Mouse (Mus musculus) midbrain, embryonic 15.5 days (tissue): Measurements from ENCODE around the gene Gsdme. TPM values are rescaled to one million over a fixed set of nuclear protein-coding genes. Genes with fewer than 3 reads are reported as not detected.
A peak's percentile ranks its signal among the peaks of the same experiment; 100 is the strongest.

Source experiments
- ATAC-seq: fragments of 200-750 bp; cut with Nextera tagmentation; replicated peaks from 2 replicates; pipeline ENCODE4 v1.8.0; 2017; ENCODE audit warnings: moderate TSS enrichment
- H3K27ac ChIP-seq: fragments of 300-500 bp; sonication (generic); 2 replicates; pipeline ENCODE4 v1.5.1; 2015; ENCODE audit warnings: mild to moderate bottlenecking, inconsistent platforms
- H3K27me3 ChIP-seq: fragments of 300-500 bp; sonication (generic); replicated peaks from 2 replicates; pipeline ENCODE4 v1.6.1; 2015; ENCODE audit warnings: inconsistent platforms
- H3K36me3 ChIP-seq: fragments of 300-500 bp; sonication (generic); replicated peaks from 2 replicates; pipeline ENCODE4 v1.6.1; 2015; ENCODE audit warnings: inconsistent platforms
- H3K4me1 ChIP-seq: fragments of 300-500 bp; sonication (generic); 2 replicates; pipeline ENCODE4 v1.6.1; 2015; ENCODE audit warnings: inconsistent platforms
- H3K4me2 ChIP-seq: fragments of 300-500 bp; sonication (generic); 2 replicates; pipeline ENCODE4 v1.6.1; 2015; ENCODE audit warnings: inconsistent platforms, mild to moderate bottlenecking, moderate library complexity
- H3K4me3 ChIP-seq: fragments of 300-500 bp; sonication (generic); 2 replicates; pipeline ENCODE4 v1.5.1; 2015; ENCODE audit warnings: mild to moderate bottlenecking, inconsistent platforms
- H3K9ac ChIP-seq: fragments of 300-500 bp; sonication (generic); 2 replicates; pipeline ENCODE4 v1.6.1; 2015; ENCODE audit warnings: mild to moderate bottlenecking, inconsistent platforms
- H3K9me3 ChIP-seq: fragments of 300-500 bp; sonication (generic); 2 replicates; pipeline ENCODE4 v1.6.1; 2016; ENCODE audit warnings: inconsistent platforms
- WGBS: fragments of 180-500 bp; shearing (Covaris S2); methylation state at CpG from one replicate; pipeline ENCODE4 v1.1.7; 2015; ENCODE audit warnings: mixed read lengths; 5-methylcytosine and 5-hydroxymethylcytosine counted together
- polyA plus RNA-seq: library from polyadenylated mRNA; unstranded; fragments of >200 nt; fragmentation: Nextera tagmentation; extraction: Ambion mirVana; gene quantifications from 2 replicates; pipeline ENCODE4 v1.2.1, GENCODE M21; 2015

Gene Gsdme
- polyA plus RNA-seq, 1 experiment from 2014 or later: 85.3 TPM

DNA sequence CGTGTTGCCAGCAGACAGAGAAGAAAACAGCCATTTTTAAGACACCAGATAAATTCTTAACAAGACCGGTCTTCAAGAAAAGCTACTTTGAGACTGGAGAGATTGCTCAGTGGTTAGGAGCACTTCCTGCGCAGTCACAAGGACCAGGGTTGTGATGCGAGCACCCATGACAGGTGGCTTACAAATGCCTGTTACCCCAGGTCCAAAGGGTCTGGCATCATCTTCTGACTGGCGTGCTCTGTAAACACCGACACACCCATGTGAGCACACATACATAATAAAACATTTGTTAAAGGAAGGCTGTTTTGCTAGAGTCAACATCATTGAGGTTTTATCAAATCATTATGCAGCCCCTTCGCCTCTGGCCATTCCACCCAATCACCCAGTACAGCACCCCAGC is 16.0 kb upstream of the Gsdme start:
- no peak overlapping the region for H3K4me3 ChIP-seq
- no peak for ATAC-seq
- WGBS: 89% methylated on average over 7 of the region's 7 CpGs
- no peaks in the 10 kb centered on the region for H3K9me3 ChIP-seq
- no peaks in the 10 kb centered on the region for H3K27me3 ChIP-seq
- H3K27ac ChIP-seq: no peak overlapping the region
- H3K4me1 ChIP-seq: no peaks in the 10 kb centered on the region
- no peak overlapping the region for H3K9ac ChIP-seq
- no peak overlapping the region for H3K4me2 ChIP-seq
- no peaks in the 10 kb centered on the region for H3K36me3 ChIP-seq

DNA sequence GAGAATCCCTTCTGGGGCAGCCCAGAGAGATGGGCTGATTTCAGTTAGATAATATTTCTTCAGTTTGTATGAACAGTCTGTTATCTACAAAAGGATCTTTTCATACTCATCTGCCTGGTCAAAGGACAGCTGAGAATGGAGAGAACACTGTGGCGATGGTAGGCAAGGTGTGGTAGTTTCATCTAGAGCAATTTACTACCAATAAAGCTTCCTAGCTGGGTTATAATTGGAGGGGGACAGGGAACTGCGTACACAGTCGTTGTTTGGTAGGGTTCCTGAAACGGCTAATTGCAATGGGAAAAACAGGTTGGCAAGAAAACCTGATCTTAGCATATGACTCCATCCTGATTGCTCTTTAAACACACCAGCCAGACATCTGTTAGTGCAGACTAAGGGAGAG is 10.3 kb upstream of the Gsdme start:
- 89% methylated on average over 4 of the region's 4 CpGs for WGBS
- Histone ChIP-seq H3K9me3 (no peaks in the 10 kb centered on the region), H3K36me3 (no peaks in the 10 kb centered on the region), H3K4me3 (no peak overlapping the region), H3K4me1 (no peaks in the 10 kb centered on the region), H3K4me2 (no peak overlapping the region), H3K27me3 (no peaks in the 10 kb centered on the region), H3K9ac (no peak overlapping the region), H3K27ac (no peak overlapping the region)
- no peak for ATAC-seq

DNA sequence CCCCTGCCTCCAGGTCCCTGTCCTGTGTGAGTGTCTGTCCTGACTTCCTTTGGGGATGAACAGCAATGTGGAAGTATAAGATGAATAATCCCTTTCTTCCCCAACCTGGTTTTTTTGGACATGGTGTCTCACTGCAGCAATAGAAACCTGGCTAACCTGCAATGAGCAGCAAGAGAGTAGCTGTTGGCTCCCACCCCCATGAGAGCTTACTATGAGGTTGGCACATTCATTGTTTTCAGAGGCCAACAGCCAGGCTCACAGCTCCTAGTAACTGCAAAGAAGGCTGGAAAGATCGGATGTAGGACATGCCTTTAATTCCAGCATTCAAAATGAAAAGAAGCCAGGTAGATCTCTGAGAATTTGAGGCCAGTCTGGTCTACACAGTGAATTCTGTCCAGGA is 9.8 kb upstream of the Gsdme start:
- ATAC-seq: no peak
- WGBS: 76% methylated on average over 1 of the region's 1 CpGs
- Histone ChIP-seq H3K4me1 (no peaks in the 10 kb centered on the region), H3K9ac (no peak overlapping the region), H3K36me3 (no peaks in the 10 kb centered on the region), H3K27ac (no peak overlapping the region), H3K4me3 (no peak overlapping the region), H3K27me3 (no peaks in the 10 kb centered on the region), H3K4me2 (no peak overlapping the region), H3K9me3 (no peaks in the 10 kb centered on the region)

DNA sequence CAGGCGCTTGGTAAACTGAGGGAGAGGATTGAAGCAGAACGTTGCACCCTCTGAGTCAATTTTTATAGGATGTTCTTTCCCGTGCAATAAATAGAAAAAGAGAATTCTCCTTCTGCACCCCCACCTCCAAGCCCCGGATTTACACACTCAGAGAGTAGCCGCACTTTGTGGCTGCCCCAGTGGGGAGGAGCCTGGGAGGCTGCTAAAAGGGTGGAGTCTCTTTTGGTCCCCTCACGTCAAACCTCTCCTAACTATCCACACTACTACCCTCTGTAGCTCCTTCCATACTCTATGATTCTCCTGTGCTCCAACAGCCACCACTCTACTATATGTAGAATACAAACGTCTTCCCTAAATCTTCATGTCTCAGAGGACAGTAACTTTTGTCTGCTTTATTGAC is 1.4 kb downstream of the Gsdme start:
- Histone ChIP-seq H3K9me3 (no peaks in the 10 kb centered on the region), H3K9ac (peak overlapping the region; percentile 62; the same call in 1 of the 2 replicates), H3K4me2 (peak overlapping the region; percentile 67), H3K36me3 (no peaks in the 10 kb centered on the region), H3K4me1 (peaks cover 25% of the 10 kb centered on the region), H3K27me3 (no peaks in the 10 kb centered on the region), H3K4me3 (peak overlapping the region; percentile 53), H3K27ac (peak overlapping the region; percentile 83; the same call in 1 of the 2 replicates)
- 26% methylated on average over 7 of the region's 7 CpGs for WGBS
- no peak for ATAC-seq

DNA sequence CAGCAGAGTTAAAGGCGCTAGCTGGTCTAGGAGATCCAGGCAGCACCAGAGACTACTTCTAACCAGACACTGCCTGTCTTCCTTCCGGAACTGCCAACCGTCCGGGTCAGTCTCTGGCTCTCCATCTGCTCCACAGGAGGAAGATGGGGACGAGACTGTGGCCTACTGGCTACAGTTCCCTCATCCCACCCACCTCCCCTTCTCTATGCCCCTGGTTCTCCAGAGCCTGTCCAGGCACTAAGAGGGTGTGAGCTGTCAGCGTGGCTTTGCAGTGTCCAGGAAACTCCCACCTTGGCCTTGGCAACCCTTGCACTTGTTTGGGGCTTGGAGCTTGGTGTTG is 1.8 kb downstream of the Gsdme start:
- peak overlapping the region; percentile 83 for H3K27ac ChIP-seq
- no peak for ATAC-seq
- peaks cover 25% of the 10 kb centered on the region for H3K4me1 ChIP-seq
- WGBS: under 1% methylated on average over 6 of the region's 6 CpGs
- H3K27me3 ChIP-seq: no peaks in the 10 kb centered on the region
- peak overlapping the region; percentile 53 for H3K4me3 ChIP-seq
- peak overlapping the region; percentile 62 for H3K9ac ChIP-seq
- H3K36me3 ChIP-seq: no peaks in the 10 kb centered on the region
- H3K4me2 ChIP-seq: peak overlapping the region; percentile 67
- H3K9me3 ChIP-seq: no peaks in the 10 kb centered on the region

DNA sequence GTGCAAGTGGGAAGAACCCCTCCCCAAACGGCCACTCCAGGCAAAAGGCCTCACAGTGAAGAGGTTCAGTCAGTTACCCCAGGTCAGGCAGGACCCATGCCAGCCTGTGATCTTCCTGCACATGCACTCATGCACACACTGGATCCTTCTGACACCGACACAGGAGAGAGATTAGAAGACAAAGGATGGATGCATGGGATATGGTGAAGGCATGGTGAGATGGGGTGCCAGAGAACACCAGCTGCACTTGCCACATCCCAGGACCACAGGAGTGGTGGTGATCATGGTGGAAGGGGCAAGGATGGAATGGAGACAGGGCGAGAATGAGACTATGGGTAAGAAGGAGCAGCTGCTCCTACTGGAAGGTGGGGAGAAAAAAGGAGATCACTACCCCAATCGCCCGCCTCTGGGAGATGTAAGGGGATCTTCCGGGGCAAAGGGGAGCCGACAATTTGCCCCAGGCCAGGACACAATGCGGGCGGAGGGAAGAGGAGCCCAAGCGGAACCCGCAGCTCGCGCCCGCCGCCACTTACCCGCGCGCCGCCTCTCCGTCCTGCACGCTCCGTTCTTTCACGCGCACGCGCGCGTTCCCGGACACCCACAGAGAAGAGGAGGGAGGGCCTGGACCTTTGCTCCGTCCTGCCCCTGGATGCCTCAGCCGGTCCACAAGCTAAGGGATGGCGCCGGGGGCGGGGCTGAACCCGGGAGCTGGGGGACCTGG is 2.3 kb downstream of the Gsdme start:
- peaks cover 25% of the 10 kb centered on the region for H3K4me1 ChIP-seq
- peak overlapping the region; percentile 62 for H3K9ac ChIP-seq
- 1% methylated on average over 35 of the region's 35 CpGs for WGBS
- H3K9me3 ChIP-seq: no peaks in the 10 kb centered on the region
- peak overlapping the region; percentile 83 for H3K27ac ChIP-seq
- no peaks in the 10 kb centered on the region for H3K27me3 ChIP-seq
- H3K36me3 ChIP-seq: no peaks in the 10 kb centered on the region
- peak; percentile 95 for ATAC-seq
- H3K4me3 ChIP-seq: peak overlapping the region; percentile 53
- H3K4me2 ChIP-seq: peak overlapping the region; percentile 67

DNA sequence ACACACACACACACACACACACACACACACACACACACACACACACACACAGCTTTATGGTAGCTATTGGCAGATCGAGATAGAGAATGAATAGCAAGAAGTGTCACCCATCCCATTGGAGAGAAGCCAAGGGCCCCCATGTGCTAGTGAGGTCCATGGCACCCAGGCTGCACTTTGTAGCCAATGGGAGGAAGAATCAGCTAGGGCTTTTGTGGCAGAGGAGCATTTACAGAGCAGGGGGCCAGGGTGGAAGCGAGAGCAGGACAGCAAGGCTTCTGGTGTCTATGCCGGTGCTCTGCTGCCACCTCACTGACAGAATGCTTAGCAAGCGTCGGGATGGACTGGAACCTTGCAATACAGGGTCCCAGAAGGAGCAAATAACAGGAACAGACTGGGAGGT is 8.3 kb downstream of the Gsdme start:
- Histone ChIP-seq H3K27ac (no peak overlapping the region), H3K36me3 (no peaks in the 10 kb centered on the region), H3K9me3 (no peaks in the 10 kb centered on the region), H3K4me3 (no peak overlapping the region), H3K27me3 (no peaks in the 10 kb centered on the region), H3K4me1 (peaks cover 10% of the 10 kb centered on the region), H3K4me2 (no peak overlapping the region), H3K9ac (no peak overlapping the region)
- ATAC-seq: no peak
- 78% methylated on average over 5 of the region's 5 CpGs for WGBS

DNA sequence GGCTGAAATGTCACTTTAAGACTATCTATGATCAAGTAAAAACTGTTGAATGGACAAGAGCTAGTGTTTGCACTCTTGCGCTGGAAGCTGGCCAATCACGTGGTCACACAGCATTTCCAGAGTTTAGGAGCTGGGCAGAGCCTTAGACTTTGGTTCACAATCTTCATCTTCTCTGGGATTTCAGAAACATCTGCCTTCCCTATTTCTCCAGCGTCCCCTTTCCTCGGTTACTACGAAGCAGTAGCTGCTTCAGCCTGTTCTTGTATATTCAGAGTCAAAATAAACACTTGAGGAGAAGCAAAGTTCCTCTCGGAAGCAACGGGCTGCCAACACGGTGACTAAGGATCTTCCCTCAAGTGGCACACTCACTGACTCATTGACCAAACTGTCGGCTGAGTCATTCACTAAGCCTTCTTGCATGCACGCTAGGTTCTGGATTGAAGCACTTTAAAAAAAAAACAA is 8.9 kb downstream of the Gsdme start:
- 74% methylated on average over 10 of the region's 10 CpGs for WGBS
- Histone ChIP-seq H3K4me2 (no peak overlapping the region), H3K27me3 (no peaks in the 10 kb centered on the region), H3K36me3 (no peaks in the 10 kb centered on the region), H3K4me1 (peaks cover 4% of the 10 kb centered on the region), H3K9ac (no peak overlapping the region), H3K4me3 (no peak overlapping the region), H3K27ac (no peak overlapping the region), H3K9me3 (no peaks in the 10 kb centered on the region)
- no peak for ATAC-seq

DNA sequence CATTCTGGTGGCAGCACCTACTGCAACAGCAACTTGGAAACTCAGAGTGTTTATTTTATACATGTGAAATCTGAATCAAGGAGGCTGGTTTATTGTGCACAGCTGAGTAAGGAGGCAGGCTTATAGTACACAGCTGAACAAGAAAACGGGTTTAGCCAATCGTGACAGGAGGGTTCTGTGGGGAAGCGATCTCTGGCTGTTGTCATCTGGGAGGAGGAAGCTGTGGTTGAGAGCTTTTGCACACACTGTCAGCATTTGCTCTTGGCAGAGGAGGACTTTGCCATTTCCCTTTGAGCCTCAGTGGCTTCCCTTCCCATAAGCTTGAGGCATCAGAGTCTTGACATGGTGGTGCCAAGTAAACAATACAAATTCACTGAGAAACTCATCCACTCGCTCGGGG is 11.0 kb downstream of the Gsdme start:
- Histone ChIP-seq H3K9me3 (no peaks in the 10 kb centered on the region), H3K4me3 (no peak overlapping the region), H3K9ac (no peak overlapping the region), H3K27ac (no peak overlapping the region), H3K4me2 (no peak overlapping the region), H3K27me3 (no peaks in the 10 kb centered on the region), H3K36me3 (no peaks in the 10 kb centered on the region), H3K4me1 (no peaks in the 10 kb centered on the region)
- WGBS: 77% methylated on average over 5 of the region's 5 CpGs
- ATAC-seq: no peak

DNA sequence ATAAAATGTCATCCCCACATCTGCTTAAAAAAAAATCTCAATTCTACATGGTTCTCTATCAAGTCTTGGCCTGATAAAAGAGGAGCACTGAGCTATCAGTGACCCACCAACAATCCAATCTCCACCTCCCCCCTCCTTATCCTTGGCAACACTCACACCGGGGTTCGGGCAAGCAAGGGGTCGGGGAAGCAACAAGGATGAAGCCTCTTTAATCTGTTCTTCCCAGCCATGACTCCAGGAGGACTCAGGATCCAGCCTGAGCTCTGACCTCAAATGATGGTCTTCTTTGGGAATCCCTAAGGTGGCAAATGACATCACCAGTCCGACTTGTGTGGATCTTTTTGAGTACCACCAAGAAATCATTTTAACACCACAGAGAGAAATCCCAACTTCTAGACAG is 15.9 kb downstream of the Gsdme start:
- Histone ChIP-seq H3K4me1 (no peaks in the 10 kb centered on the region), H3K27ac (no peak overlapping the region), H3K36me3 (no peaks in the 10 kb centered on the region), H3K4me2 (no peak overlapping the region), H3K9me3 (no peaks in the 10 kb centered on the region), H3K4me3 (no peak overlapping the region), H3K27me3 (no peaks in the 10 kb centered on the region), H3K9ac (no peak overlapping the region)
- no peak for ATAC-seq
- 89% methylated on average over 4 of the region's 4 CpGs for WGBS

DNA sequence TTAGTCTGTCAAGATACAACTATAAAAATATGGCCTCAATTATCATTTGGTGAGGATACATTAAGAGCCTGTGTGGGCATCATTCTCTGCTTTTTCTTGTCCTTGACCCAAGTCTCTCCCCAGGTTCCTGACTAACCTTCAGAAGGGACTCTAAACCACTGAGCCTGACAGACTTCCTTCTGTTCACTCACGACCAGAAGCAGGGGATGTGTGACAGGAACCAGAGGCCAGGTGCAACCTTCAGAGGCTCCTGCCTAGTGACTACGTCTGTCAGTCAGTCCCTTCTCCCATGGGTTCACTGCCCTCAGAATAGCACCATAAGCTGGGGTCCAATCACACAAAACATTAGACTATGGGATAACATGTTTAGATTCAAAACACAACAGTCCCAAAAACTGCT is 16.3 kb downstream of the Gsdme start:
- 74% methylated on average over 2 of the region's 2 CpGs for WGBS
- Histone ChIP-seq H3K36me3 (no peaks in the 10 kb centered on the region), H3K4me3 (no peak overlapping the region), H3K9ac (no peak overlapping the region), H3K4me2 (no peak overlapping the region), H3K27ac (no peak overlapping the region), H3K27me3 (no peaks in the 10 kb centered on the region), H3K9me3 (no peaks in the 10 kb centered on the region), H3K4me1 (no peaks in the 10 kb centered on the region)
- ATAC-seq: no peak

DNA sequence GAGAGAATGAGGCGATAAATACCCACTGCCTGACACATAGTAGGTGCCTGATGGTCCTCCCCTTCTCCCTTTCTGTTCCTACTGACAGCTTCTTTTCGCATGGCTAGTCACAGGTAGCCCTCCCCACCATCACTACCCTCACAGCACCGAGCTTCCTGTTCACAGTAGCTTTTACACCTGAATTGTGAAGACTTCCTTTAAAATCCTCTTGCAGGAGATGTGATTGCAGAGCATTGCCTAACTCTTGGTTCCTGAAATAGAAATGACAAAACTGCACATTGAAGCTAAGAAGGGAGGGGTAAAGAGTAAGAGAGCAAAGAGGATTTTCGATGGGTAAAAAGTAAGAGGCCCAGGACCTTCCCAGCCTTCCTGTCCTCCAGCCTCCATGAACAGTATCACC is 18.7 kb downstream of the Gsdme start:
- Histone ChIP-seq H3K4me1 (no peaks in the 10 kb centered on the region), H3K27me3 (no peaks in the 10 kb centered on the region), H3K4me3 (no peak overlapping the region), H3K9ac (no peak overlapping the region), H3K4me2 (no peak overlapping the region), H3K9me3 (no peaks in the 10 kb centered on the region), H3K27ac (no peak overlapping the region), H3K36me3 (no peaks in the 10 kb centered on the region)
- ATAC-seq: no peak
- WGBS: 89% methylated on average over 4 of the region's 4 CpGs

DNA sequence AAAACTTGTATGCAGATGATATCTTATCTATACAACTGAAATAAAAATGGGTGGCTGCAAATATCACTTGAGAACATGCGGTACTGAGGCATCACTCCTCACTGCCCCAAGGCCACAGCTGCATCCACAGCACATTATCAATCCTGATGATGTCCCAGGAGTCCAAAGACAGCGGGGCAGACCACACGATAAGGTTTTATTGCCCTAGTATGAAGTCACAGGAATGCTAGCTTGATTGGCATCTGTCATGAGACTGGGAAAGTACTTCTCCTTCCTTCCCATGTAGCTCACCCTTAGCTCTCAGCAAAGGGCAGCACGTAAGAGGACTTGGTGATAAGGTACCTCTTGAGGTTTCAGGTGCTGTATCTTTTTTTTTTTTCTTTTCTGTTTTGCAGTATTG is 19.5 kb downstream of the Gsdme start:
- ATAC-seq: no peak
- Histone ChIP-seq H3K4me3 (no peak overlapping the region), H3K9me3 (no peaks in the 10 kb centered on the region), H3K9ac (no peak overlapping the region), H3K4me2 (no peak overlapping the region), H3K4me1 (no peaks in the 10 kb centered on the region), H3K27ac (no peak overlapping the region), H3K36me3 (no peaks in the 10 kb centered on the region), H3K27me3 (no peaks in the 10 kb centered on the region)
- 67% methylated on average over 4 of the region's 4 CpGs for WGBS
